Mouse (Mus musculus): ENCODE results near the gene Fat3. TPM values are rescaled to one million over a fixed set of nuclear protein-coding genes. Genes with fewer than 3 reads are reported as not detected.

Fat3 gene
- polyA plus RNA-seq (2017; shearing (Covaris generic)): 0.09 TPM

GRCm38 (mm10) chr9:16501186-16501711 lies at the start of gene Fat3:
Gene Fat3, minus strand, starts transcription at chr9:16501285.

GRCm38 (mm10) chr9:15874506-15875160 lies 626.5 kb downstream of the Fat3 start, which contains the start of gene Mtnr1b:
Gene Mtnr1b, minus strand, starts transcription at chr9:15874556.

